Mouse (Mus musculus): ENCODE measurements around the gene Unk. TPM values are rescaled to one million over a fixed set of nuclear protein-coding genes. Genes with fewer than 3 reads are reported as not detected.
A peak's percentile ranks its signal among the peaks of the same experiment; 100 is the strongest.

Gene Unk
- polyA plus RNA-seq, 1 experiment, result 33.9 TPM

GRCm38 (mm10) chr11:116086258-116087193, 56.4 kb downstream of the Unk start, which contains the start of gene Wbp2:
Wbp2 (minus strand) TSS chr11:116086995.
- H3K27me3 ChIP-seq (ENCODE audit: control insufficient read depth, insufficient read depth, low read length, poor library complexity, severe bottlenecking), result no peaks in the 10 kb centered on the region
- H3K9me3 ChIP-seq (replicated peaks; ENCODE audit: control insufficient read depth, insufficient read depth, low read length, poor library complexity, severe bottlenecking), result no peaks in the 10 kb centered on the region
- H3K4me3 ChIP-seq (ENCODE audit: low read depth, low read length), result peak within 1 kb of the TSS; percentile 77
- TF ChIP-seq CTCF (IDR thresholded peaks at IDR 0.05; ENCODE audit: low read depth, low read length) (no peak), POLR2A (IDR thresholded peaks at IDR 0.05; ENCODE audit: insufficient read depth, low read length) (peak; percentile 63)
- H3K9ac ChIP-seq (ENCODE audit: low read depth, poor library complexity, severe bottlenecking), result peak within 1 kb of the TSS; percentile 60
- peak within 1 kb of the TSS; percentile 5; the same call in 1 of the 2 replicates for H3K27ac ChIP-seq (ENCODE audit: insufficient read depth, low read length)
- H3K36me3 ChIP-seq (ENCODE audit: control insufficient read depth, insufficient read depth, low read length, poor library complexity, severe bottlenecking), result peaks cover 22% of the 10 kb centered on the region
- peaks cover 2% of the 10 kb centered on the region for H3K4me1 ChIP-seq (ENCODE audit: control insufficient read depth, insufficient read depth, low read length)

- peaks cover 2% of the 10 kb centered on the region for H3K4me1 ChIP-seq (ENCODE audit: control insufficient read depth, insufficient read depth, low read length)
- TF ChIP-seq EP300 (IDR thresholded peaks at IDR 0.05; ENCODE audit: insufficient read depth, low read depth, low read length) (no peak), POLR2A (IDR thresholded peaks at IDR 0.05; ENCODE audit: insufficient read depth, low read length) (no peak), CTCF (IDR thresholded peaks at IDR 0.05; ENCODE audit: low read depth, low read length) (peak; percentile 75)
- H3K9me3 ChIP-seq (replicated peaks; ENCODE audit: control insufficient read depth, insufficient read depth, low read length, poor library complexity, severe bottlenecking), result no peaks in the 10 kb centered on the region
These were observed 57.3 kb downstream of the Unk start for GRCm38 (mm10) chr11:116087194-116088130.

GRCm38 (mm10) chr11:116088188-116088587, 58.1 kb downstream of the Unk start:
- H3K9me3 ChIP-seq (replicated peaks; ENCODE audit: control insufficient read depth, insufficient read depth, low read length, poor library complexity, severe bottlenecking), result no peaks in the 10 kb centered on the region
- no peak overlapping the region for H3K27ac ChIP-seq (ENCODE audit: insufficient read depth, low read length)
- no peaks in the 10 kb centered on the region for H3K27me3 ChIP-seq (ENCODE audit: control insufficient read depth, insufficient read depth, low read length, poor library complexity, severe bottlenecking)
- H3K4me3 ChIP-seq (ENCODE audit: low read depth, low read length), result no peak overlapping the region
- peaks cover 8% of the 10 kb centered on the region for H3K36me3 ChIP-seq (ENCODE audit: control insufficient read depth, insufficient read depth, low read length, poor library complexity, severe bottlenecking)
- H3K9ac ChIP-seq (ENCODE audit: low read depth, poor library complexity, severe bottlenecking), result peak overlapping the region; percentile 25
- H3K4me1 ChIP-seq (ENCODE audit: control insufficient read depth, insufficient read depth, low read length), result peaks cover 2% of the 10 kb centered on the region
- TF ChIP-seq POLR2A (IDR thresholded peaks at IDR 0.05; ENCODE audit: insufficient read depth, low read length), result no peak
- no peak for TF ChIP-seq EP300 (IDR thresholded peaks at IDR 0.05; ENCODE audit: insufficient read depth, low read depth, low read length)
- no peak for TF ChIP-seq CTCF (IDR thresholded peaks at IDR 0.05; ENCODE audit: low read depth, low read length)

More at GRCm38 (mm10) chr11:116087194-116088130, 57.3 kb downstream of the Unk start:
- no peaks in the 10 kb centered on the region for H3K27me3 ChIP-seq (ENCODE audit: control insufficient read depth, insufficient read depth, low read length, poor library complexity, severe bottlenecking)
- peak overlapping the region; percentile 25 for H3K9ac ChIP-seq (ENCODE audit: low read depth, poor library complexity, severe bottlenecking)
- peak overlapping the region; percentile 5; the same call in 1 of the 2 replicates for H3K27ac ChIP-seq (ENCODE audit: insufficient read depth, low read length)
- H3K36me3 ChIP-seq (ENCODE audit: control insufficient read depth, insufficient read depth, low read length, poor library complexity, severe bottlenecking), result peaks cover 13% of the 10 kb centered on the region
- H3K4me3 ChIP-seq (ENCODE audit: low read depth, low read length), result peak overlapping the region; percentile 61

- no peak overlapping the region for H3K27ac ChIP-seq (ENCODE audit: insufficient read depth, low read length)
- H3K36me3 ChIP-seq (ENCODE audit: control insufficient read depth, insufficient read depth, low read length, poor library complexity, severe bottlenecking), result peaks cover under 1% of the 10 kb centered on the region; the same call in 1 of the 2 replicates
- TF ChIP-seq CTCF (IDR thresholded peaks at IDR 0.05; ENCODE audit: low read depth, low read length) (no peak), POLR2A (IDR thresholded peaks at IDR 0.05; ENCODE audit: insufficient read depth, low read length) (no peak), EP300 (IDR thresholded peaks at IDR 0.05; ENCODE audit: insufficient read depth, low read depth, low read length) (no peak)
- H3K9ac ChIP-seq (ENCODE audit: low read depth, poor library complexity, severe bottlenecking), result no peak overlapping the region
- H3K9me3 ChIP-seq (replicated peaks; ENCODE audit: control insufficient read depth, insufficient read depth, low read length, poor library complexity, severe bottlenecking), result no peaks in the 10 kb centered on the region
- no peaks in the 10 kb centered on the region for H3K27me3 ChIP-seq (ENCODE audit: control insufficient read depth, insufficient read depth, low read length, poor library complexity, severe bottlenecking)
- no peak overlapping the region for H3K4me3 ChIP-seq (ENCODE audit: low read depth, low read length)
- H3K4me1 ChIP-seq (ENCODE audit: control insufficient read depth, insufficient read depth, low read length), result peaks cover 2% of the 10 kb centered on the region
These were observed 58.7 kb downstream of the Unk start for GRCm38 (mm10) chr11:116088741-116089394.

GRCm38 (mm10) chr11:116089545-116089944, 59.4 kb downstream of the Unk start:
- no peak overlapping the region for H3K9ac ChIP-seq (ENCODE audit: low read depth, poor library complexity, severe bottlenecking)
- TF ChIP-seq CTCF (IDR thresholded peaks at IDR 0.05; ENCODE audit: low read depth, low read length) (no peak), POLR2A (IDR thresholded peaks at IDR 0.05; ENCODE audit: insufficient read depth, low read length) (no peak), EP300 (IDR thresholded peaks at IDR 0.05; ENCODE audit: insufficient read depth, low read depth, low read length) (no peak)
- H3K27me3 ChIP-seq (ENCODE audit: control insufficient read depth, insufficient read depth, low read length, poor library complexity, severe bottlenecking), result no peaks in the 10 kb centered on the region
- H3K9me3 ChIP-seq (replicated peaks; ENCODE audit: control insufficient read depth, insufficient read depth, low read length, poor library complexity, severe bottlenecking), result no peaks in the 10 kb centered on the region
- no peaks in the 10 kb centered on the region for H3K36me3 ChIP-seq (ENCODE audit: control insufficient read depth, insufficient read depth, low read length, poor library complexity, severe bottlenecking)
- no peak overlapping the region for H3K27ac ChIP-seq (ENCODE audit: insufficient read depth, low read length)
- H3K4me1 ChIP-seq (ENCODE audit: control insufficient read depth, insufficient read depth, low read length), result peaks cover 6% of the 10 kb centered on the region
- H3K4me3 ChIP-seq (ENCODE audit: low read depth, low read length), result no peak overlapping the region
